Mouse (Mus musculus): ENCODE results near the gene Kdm8.
A peak's percentile ranks its signal among the peaks of the same experiment; 100 is the strongest.

DNA sequence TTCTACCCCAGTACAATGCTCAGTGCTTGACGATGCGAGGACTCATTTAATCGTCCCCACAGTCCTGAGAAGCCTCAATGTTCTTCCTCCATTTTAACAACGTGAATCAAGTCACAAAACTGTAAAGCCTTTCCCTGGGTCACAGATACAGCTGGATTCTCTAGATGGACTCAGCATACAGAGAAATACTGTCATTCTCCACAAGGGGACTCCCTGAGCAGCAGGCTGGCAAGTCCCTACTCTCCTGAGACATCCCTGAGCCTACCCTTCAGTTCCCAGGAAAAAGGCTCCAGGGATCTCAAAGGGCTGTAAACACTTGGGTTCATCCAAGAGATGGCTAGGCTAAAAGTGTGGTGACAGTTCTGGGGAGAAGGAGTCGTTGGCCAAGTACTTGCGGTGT is 37.3 kb upstream of the Kdm8 start:
- TF ChIP-seq CTCF (IDR thresholded peaks at IDR 0.05; ENCODE audit: low read depth), result peak; percentile 25; the same call in 1 of the 2 replicates
- no peak for TF ChIP-seq EP300 (IDR thresholded peaks at IDR 0.05; ENCODE audit: low read depth)

Data from liver, embryonic 14.5 days (tissue).